Mouse (Mus musculus): ENCODE measurements around the gene Igf1r. TPM values are rescaled to one million over a fixed set of nuclear protein-coding genes. Genes with fewer than 3 reads are reported as not detected.

Gene Igf1r
- total RNA-seq, 4 experiments from 2014 or later: 81.3 to 138 (median 103) TPM

GRCm38 (mm10) chr7:68010168-68010567, 57.5 kb downstream of the Igf1r start:
- DNase-seq: no peak

- no peak for DNase-seq
Observed at GRCm38 (mm10) chr7:68010802-68011201, 58.2 kb downstream of the Igf1r start.

- DNase-seq: no peak
Observed at GRCm38 (mm10) chr7:68011385-68012122, 58.9 kb downstream of the Igf1r start.

DNA sequence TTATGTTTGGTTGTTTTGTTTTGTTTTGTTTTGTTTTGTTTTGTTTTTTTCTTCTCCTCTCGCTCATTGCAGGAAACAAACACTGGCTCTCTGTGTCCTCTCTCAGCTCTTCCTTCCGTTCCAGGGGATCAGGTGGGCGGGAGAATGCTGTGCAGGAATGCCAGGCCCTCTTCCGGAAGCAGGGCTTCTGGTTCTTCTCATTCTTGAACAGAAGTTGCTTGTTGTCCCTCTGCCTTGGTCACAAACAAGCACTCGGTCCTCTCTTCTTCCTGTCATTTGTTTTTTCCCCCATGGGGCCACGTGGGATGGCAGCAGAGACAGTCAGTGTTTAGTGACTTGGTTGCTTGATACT, 59.5 kb downstream of the Igf1r start:
- no peak for DNase-seq

- DNase-seq: no peak
Observed at GRCm38 (mm10) chr7:68014495-68014894, 61.9 kb downstream of the Igf1r start.

- DNase-seq: peak; percentile 51
Observed at GRCm38 (mm10) chr7:68015404-68015803, 62.8 kb downstream of the Igf1r start.

DNA sequence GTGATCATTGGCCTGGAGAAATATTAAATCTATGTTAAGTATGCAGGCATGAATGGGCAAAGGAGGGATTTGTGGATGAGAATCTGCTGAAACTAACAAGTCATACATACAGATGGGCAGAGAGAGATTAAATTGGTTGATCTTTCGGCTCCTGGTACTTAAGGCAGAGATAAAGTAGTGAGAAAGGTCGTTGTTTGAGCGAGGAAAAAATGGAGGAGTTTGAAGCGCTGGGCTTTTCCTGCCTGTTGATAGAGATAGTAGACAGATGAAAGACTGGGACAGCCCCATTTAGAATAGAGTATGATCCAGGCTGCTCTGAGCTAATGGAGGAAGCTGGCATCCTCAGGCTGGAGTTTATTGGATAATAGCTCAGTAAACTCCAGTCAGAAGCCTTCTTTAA, 65.4 kb downstream of the Igf1r start:
- no peak for DNase-seq

DNA sequence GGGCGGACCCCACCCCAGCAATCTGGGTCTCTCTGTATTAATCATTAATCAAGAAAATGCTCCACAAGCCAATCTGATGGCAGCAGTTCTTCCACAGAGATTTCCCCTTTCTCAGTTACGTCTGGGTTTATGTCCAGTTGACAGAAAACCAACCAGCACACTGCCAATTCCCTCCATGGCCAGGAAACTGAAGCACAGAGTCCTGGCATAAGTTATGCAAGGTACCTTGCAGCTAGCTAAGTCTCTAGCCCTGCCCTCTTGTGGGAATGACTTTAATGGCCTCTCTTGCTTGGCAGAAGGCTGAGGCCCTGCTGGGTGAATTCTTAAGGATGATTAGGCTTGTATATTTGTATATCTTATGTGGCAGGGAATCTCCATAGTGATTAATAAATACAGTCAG, 67.9 kb downstream of the Igf1r start:
- DNase-seq: no peak

GRCm38 (mm10) chr7:68021741-68022140, 69.1 kb downstream of the Igf1r start:
- DNase-seq: peak; percentile 87

DNA sequence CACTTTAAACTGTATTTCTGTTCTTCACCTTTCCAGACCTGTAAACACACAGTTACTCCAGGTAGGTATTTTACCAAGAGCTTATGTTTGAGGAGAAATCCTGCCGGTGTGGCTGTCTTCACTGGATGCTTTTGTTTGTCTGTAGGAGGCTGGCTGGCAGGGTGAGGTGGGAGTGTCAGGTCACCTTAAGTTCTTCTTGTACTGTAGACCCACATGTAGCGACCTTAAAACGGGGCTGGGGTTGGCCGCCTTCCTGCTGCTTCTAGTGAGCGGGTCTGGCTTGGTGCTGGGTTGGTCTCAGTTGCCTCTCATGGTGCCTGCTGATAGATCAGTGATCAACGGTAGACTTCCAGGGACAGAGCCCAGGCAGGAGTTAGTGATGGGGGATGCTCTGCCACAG, 69.6 kb downstream of the Igf1r start:
- DNase-seq: no peak

DNA sequence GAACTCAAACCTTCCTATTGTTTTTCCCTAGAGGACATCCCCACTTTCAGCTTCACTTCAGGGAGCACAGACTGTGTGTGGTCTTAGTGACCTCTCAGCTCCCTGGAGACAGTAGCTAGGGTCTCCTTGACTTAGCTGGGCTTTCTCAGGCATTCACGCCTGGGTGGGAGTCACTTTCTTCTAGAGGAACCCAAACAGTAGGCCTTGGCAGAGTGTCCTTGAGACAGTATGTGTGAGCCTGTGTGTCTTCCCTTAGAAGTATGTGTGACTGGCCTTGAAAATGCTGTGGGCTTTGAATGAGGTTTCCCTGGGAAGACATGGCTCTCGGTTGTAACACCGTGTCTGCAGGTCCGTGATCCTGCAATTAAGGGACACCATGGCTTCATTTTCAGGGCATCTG, 71.3 kb downstream of the Igf1r start:
- DNase-seq: no peak

GRCm38 (mm10) chr7:68024625-68025024, 72.0 kb downstream of the Igf1r start:
- no peak for DNase-seq

DNA sequence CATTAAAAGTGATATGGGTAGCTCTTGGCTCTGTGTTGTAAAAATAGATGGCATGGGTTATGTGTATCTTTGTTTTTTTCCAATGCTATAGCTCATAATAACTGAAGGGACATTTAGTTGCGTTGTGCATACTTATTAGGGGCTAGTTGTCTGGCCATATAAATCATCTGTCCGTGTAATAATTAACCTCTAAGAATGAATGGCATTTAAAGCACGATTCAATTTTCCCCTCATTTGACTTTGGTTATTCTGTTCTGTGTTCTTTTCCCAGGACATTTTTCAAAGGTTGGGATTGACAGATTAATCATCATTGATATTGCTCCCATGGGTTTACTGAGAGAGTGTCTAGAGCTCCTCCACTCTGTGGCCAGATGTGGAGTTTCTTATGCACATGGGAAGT, 72.8 kb downstream of the Igf1r start:
- no peak for DNase-seq

DNA sequence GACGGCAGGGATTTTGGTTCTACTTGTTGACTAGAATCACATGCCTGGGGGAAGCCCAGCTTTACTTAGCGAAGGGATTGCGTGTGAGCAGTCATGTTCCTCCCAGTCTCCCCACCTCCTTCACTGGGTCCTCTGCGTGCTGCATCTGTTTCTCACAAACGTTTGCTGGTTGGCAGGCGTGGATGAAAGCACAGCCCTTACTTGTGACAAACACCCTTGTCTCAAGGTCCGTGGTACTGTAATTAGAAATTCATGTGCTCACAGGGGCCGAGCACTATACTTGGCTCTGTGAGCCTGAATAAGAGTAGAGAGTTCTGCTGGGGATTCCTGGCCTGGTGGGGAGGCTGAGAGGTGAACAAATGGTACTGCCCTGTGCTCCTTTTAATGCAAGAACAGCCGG, 73.4 kb downstream of the Igf1r start:
- no peak for DNase-seq

- DNase-seq: no peak
Observed at GRCm38 (mm10) chr7:68028167-68028566, 75.5 kb downstream of the Igf1r start.

DNA sequence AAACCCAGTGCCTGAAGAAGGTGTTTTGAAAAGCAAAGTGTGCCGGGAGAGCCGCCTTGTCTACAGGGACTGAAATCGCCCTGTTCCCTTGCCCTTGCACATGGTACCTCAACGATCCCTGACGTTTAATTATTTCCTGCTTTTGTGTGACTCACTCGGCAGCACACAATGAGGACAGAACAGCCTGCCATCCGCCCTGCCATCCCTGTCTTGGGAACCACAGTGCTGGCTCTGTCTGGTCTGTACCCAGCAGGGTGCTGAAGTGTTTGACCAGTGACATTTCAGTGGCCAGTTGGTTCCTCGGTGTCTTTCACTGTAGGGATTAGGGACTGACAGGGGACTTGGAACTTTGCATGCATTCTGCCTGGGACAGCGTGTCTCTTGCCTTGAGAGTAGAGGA, 78.2 kb downstream of the Igf1r start:
- DNase-seq: peak; percentile 32

- DNase-seq: peak; percentile 59
Observed at GRCm38 (mm10) chr7:68036527-68036926, 83.9 kb downstream of the Igf1r start.

- DNase-seq: no peak
Observed at GRCm38 (mm10) chr7:68038846-68039245, 86.2 kb downstream of the Igf1r start.

DNA sequence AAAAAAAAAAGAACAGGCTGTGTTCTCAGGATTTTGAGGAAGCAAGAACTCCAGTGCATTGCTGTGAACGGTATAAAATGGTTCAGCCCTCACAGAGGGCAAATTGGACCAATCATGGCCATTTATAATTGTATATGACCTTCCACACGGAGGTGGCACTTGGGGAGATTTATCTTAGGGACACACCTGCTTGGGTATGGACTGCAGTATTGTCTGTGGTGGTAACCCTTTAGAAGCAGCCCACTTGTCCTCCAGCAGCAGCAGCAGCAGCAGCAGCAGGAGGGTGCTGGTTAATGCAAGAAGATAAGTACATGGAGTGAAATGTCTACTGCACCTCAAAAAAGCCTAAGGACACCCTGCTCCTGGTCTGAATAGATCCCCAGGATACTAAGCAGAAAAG, 86.9 kb downstream of the Igf1r start:
- no peak for DNase-seq

DNA sequence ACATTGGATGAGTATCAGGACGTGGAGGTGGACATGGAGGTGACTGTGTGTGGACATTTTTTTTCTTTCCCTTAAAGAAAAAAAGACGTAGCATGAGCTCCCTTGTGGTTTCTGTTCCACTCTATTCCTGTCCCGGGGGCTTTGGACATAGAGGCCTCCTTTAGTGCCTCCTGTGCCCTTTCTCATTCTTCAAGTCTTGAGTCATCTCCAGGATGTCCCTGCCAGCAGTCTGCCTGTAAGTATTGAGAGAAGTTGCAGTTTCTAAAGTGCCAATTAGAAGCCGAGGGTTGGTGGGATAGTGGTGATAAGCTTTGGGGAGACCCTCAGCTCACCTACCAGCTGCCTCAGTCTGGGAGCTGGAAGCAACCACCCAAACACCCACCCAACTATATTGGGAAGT, 92.0 kb downstream of the Igf1r start:
- no peak for DNase-seq

DNA sequence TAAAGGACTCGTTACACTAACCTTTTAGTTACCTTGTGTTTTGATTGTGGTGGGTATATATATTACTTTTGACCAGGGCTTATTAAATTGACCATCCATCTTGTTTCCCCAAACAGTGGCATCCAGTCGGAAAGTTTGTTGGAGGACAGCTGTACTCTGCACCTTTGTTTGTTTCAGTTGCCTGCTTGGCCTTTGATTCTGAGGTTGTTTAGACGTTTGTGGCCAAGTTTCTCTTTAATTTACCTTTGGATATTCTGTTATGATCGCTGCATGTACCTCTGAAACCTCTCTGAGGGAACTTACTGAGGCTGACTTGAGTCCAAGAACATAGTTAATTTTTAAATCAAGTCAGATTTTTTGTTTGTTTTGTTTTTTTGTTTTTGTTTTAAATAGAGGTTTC, 94.5 kb downstream of the Igf1r start:
- DNase-seq: no peak

- no peak for DNase-seq
Observed at GRCm38 (mm10) chr7:68048532-68048931, 95.9 kb downstream of the Igf1r start.

DNA sequence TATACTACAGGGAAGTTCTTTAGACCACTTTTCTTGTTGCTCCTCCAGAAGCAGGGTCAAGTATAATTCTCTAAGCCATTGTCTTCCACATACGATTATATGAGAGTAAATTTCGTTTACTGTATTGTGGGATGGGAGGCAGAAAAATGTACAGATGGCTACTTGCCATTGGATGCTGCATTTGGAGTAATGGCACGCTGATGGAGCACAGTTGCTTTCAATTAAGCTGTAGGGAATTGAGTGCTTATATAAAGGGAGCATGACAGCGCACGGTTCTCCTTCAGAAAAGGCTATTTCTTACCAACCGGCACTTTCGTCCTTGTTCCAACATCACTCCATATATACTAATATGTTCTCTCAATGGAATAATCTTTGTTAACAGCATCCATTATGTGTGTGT, 96.4 kb downstream of the Igf1r start:
- no peak for DNase-seq

GRCm38 (mm10) chr7:68053002-68053624, 100.5 kb downstream of the Igf1r start:
- DNase-seq: no peak

- no peak for DNase-seq
Observed at GRCm38 (mm10) chr7:68054498-68054897, 101.9 kb downstream of the Igf1r start.

All from adrenal gland, adult 8-10 months (tissue).